Mouse (Mus musculus) layer of hippocampus, adult 11-12 months (tissue): ENCODE data around the gene Prkd1.

Source experiments
- DNase-seq: peaks from one replicate; pipeline ENCODE4 v3.0.0; 2022; ENCODE audit warnings: low spot score

Prkd1 gene

GRCm38 (mm10) chr12:50558231-50558630, 90.7 kb downstream of the Prkd1 start:
- no peak for DNase-seq

GRCm38 (mm10) chr12:50554214-50554613, 94.7 kb downstream of the Prkd1 start:
- no peak for DNase-seq

- DNase-seq = peak; percentile 70
Observed at GRCm38 (mm10) chr12:50549860-50550555, 98.9 kb downstream of the Prkd1 start.

- DNase-seq = peak; percentile 46
Observed at GRCm38 (mm10) chr12:50546394-50546793, 102.5 kb downstream of the Prkd1 start.

GRCm38 (mm10) chr12:50545610-50545919, 103.3 kb downstream of the Prkd1 start:
- DNase-seq = no peak

- DNase-seq = no peak
Observed at GRCm38 (mm10) chr12:50544855-50545609, 103.9 kb downstream of the Prkd1 start.

- DNase-seq = no peak
Observed at GRCm38 (mm10) chr12:50540793-50541192, 108.1 kb downstream of the Prkd1 start.

- DNase-seq = peak; percentile 42
Observed at GRCm38 (mm10) chr12:50538296-50538965, 110.5 kb downstream of the Prkd1 start.

- DNase-seq = no peak
Observed at GRCm38 (mm10) chr12:50537761-50538160, 111.1 kb downstream of the Prkd1 start.

- DNase-seq = no peak
Observed at GRCm38 (mm10) chr12:50537006-50537405, 111.9 kb downstream of the Prkd1 start.

- DNase-seq = no peak
Observed at GRCm38 (mm10) chr12:50528633-50529032, 120.3 kb downstream of the Prkd1 start.

- no peak for DNase-seq
Observed at GRCm38 (mm10) chr12:50524061-50524460, 124.8 kb downstream of the Prkd1 start.

GRCm38 (mm10) chr12:50514526-50514925, 134.4 kb downstream of the Prkd1 start:
- no peak for DNase-seq

GRCm38 (mm10) chr12:50511486-50512225, 137.2 kb downstream of the Prkd1 start:
- no peak for DNase-seq

GRCm38 (mm10) chr12:50508762-50509161, 140.1 kb downstream of the Prkd1 start:
- DNase-seq = no peak

GRCm38 (mm10) chr12:50499796-50500504, 148.9 kb downstream of the Prkd1 start:
- no peak for DNase-seq

GRCm38 (mm10) chr12:50496006-50496405, 152.9 kb downstream of the Prkd1 start:
- no peak for DNase-seq

- DNase-seq = no peak
Observed at GRCm38 (mm10) chr12:50479784-50480183, 169.1 kb downstream of the Prkd1 start.

- DNase-seq = no peak
Observed at GRCm38 (mm10) chr12:50457151-50457550, 191.7 kb downstream of the Prkd1 start.

GRCm38 (mm10) chr12:50451761-50452160, 197.1 kb downstream of the Prkd1 start:
- peak; percentile 21 for DNase-seq

- DNase-seq = no peak
Observed at GRCm38 (mm10) chr12:50436660-50437059, 212.2 kb downstream of the Prkd1 start.
